Mouse (Mus musculus): ENCODE results near the gene Sez6l. TPM values are rescaled to one million over a fixed set of nuclear protein-coding genes. Genes with fewer than 3 reads are reported as not detected.

Sez6l gene
- polyA plus RNA-seq, 1 experiment: not detected

DNA sequence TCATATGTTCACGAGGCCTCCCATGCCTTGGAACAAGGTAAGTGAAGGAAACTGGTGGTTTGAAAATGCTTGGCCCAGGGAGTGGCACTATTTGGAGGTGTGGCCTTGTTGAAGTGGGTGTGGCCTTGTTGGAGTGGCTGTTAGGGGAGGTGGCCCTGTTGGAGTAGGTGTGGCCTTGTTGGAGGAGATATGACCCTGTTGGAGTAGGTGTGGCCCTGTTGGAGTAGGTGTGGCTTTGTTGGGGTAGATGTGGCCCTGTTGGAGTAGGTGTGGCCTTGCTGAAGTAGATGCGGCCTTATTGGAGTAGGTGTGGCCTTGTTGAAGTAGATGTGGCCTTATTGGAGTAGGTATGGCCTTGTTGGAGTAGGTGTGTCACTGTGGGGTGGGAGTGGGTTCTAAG lies 191.0 kb downstream of the Sez6l start:
- Histone ChIP-seq H3K9me3 (ENCODE audit: control insufficient read depth, low read length) (peaks cover 10% of the 10 kb centered on the region), H3K27me3 (ENCODE audit: control insufficient read depth) (peaks cover under 1% of the 10 kb centered on the region; the same call in 1 of the 2 replicates), H3K36me3 (ENCODE audit: control insufficient read depth) (no peaks in the 10 kb centered on the region), H3K4me1 (ENCODE audit: control insufficient read depth) (peaks cover 18% of the 10 kb centered on the region), H3K4me3 (replicated peaks) (no peak overlapping the region)
- no peak for TF ChIP-seq TAL1 (IDR thresholded peaks at IDR 0.05; ENCODE audit: low read length)
- no peak for TF ChIP-seq GATA1 (IDR thresholded peaks at IDR 0.05; ENCODE audit: low read length)

DNA sequence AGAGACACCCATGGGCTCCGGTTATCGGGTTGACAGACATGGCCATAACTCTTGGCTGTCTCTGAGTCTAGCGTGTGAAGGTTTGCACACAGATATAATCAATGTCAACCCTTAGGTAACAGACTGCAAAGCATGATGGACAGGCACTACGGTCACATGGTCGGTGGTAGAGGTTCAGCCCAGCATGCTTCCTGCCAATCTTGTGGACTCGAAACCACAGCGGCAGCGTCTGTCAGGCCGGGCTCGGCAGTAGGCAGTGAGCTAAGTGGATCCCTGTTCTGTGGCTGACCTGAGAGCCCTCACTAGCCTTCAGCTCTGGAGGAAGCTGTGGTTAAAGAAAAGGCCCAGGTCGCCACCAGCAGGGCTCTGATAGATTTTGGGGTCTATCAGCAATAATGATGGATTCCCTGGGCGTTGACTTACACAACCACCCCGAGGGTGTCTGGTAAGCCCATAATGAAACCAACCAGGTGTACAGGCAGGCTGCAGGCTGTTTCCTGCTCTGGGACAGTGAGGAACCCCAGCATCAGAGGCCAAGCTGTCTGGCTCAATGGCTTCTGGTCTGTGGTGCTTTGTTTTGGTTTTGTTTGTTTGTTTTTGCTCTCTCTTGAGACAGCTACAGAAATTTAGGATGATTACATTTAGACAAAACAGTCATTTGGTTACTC lies 192.0 kb downstream of the Sez6l start:
- Histone ChIP-seq H3K4me3 (replicated peaks) (no peak overlapping the region), H3K36me3 (ENCODE audit: control insufficient read depth) (no peaks in the 10 kb centered on the region), H3K4me1 (ENCODE audit: control insufficient read depth) (peaks cover 18% of the 10 kb centered on the region), H3K27me3 (ENCODE audit: control insufficient read depth) (no peaks in the 10 kb centered on the region; the same call in 1 of the 2 replicates), H3K9me3 (ENCODE audit: control insufficient read depth, low read length) (peaks cover 10% of the 10 kb centered on the region)
- no peak for TF ChIP-seq TAL1 (IDR thresholded peaks at IDR 0.05; ENCODE audit: low read length)
- no peak for TF ChIP-seq GATA1 (IDR thresholded peaks at IDR 0.05; ENCODE audit: low read length)

DNA sequence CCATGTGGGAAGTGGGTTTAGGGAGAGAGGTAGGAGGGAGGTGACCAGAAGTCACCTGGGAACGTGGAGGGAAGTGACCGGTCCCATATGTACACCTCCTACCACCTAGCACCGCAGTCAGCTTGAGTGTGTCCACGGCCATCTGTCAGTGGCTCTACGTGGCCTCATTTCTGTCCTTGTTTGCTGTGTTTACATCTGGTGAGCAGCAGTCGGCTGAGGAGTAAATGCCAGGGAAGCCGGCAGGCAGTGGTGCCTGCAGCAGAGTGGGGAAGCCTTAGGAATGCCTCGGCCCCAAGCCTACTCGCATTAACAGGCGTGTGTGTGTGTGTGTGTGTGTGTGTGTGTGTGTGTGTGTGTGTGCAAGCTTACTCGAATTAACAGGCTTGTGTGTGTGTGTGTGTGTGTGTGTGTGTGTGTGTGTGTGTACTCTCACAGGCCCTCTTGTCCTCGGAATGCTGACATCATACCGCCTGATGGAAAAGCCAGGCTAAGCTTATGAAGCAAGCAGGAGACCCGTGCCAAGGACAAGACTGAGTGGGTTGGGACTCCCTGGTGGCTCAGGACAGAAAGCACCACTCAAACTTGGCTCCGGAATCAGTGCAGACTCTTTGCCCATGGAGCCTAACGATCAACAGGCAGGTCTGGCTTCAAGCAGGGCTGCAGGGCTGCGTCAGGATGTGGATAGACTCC lies 194.2 kb downstream of the Sez6l start:
- peaks cover 10% of the 10 kb centered on the region for H3K9me3 ChIP-seq (ENCODE audit: control insufficient read depth, low read length)
- peaks cover 11% of the 10 kb centered on the region for H3K36me3 ChIP-seq (ENCODE audit: control insufficient read depth)
- TF ChIP-seq TAL1 (IDR thresholded peaks at IDR 0.05; ENCODE audit: low read length) (no peak), GATA1 (IDR thresholded peaks at IDR 0.05; ENCODE audit: low read length) (no peak)
- H3K4me3 ChIP-seq (replicated peaks): no peak overlapping the region
- H3K4me1 ChIP-seq (ENCODE audit: control insufficient read depth): peaks cover 18% of the 10 kb centered on the region
- H3K27me3 ChIP-seq (ENCODE audit: control insufficient read depth): no peaks in the 10 kb centered on the region

DNA sequence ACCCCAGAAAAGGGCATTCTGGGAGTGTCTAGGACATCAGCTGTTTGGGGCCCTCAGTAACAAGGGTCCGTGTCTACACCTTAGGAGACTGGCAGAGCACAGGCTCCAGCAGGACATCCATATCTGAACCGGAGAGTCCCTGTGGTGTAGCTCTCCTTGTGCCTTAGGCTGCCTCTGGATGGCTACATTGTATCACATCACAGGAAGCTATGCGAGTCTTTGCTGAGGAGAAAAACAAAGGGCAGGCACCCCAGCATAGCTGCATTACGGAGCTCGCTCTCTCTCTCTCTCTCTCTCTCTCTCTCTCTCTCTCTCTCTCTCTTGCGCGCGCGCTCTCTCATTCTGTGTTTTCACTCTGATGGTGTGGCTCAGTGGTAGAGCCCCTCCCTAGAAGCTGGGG lies 194.9 kb downstream of the Sez6l start:
- peaks cover 18% of the 10 kb centered on the region for H3K4me1 ChIP-seq (ENCODE audit: control insufficient read depth)
- no peak for TF ChIP-seq GATA1 (IDR thresholded peaks at IDR 0.05; ENCODE audit: low read length)
- no peak for TF ChIP-seq TAL1 (IDR thresholded peaks at IDR 0.05; ENCODE audit: low read length)
- H3K36me3 ChIP-seq (ENCODE audit: control insufficient read depth): peaks cover 13% of the 10 kb centered on the region

DNA sequence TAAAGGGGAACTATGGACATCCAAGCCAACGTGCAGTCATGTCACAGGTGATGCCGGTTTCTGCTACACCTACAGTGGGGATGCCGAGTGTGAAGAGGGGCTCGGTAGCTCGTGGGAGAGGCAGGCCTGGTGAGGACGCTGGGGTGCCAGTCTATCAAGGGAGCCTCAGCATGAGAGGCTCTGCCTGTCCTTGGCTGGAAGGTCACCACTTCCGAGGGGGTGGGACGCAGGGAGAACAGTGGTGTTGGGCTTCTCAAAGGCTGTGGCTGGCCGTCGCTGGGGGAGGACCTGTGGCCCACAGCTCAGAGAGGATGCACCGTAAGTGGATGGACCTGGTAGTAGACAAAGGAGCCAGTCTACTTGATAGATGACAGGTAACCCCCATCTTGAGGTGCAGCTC lies 195.8 kb downstream of the Sez6l start:
- no peak for TF ChIP-seq TAL1 (IDR thresholded peaks at IDR 0.05; ENCODE audit: low read length)
- no peak for TF ChIP-seq GATA1 (IDR thresholded peaks at IDR 0.05; ENCODE audit: low read length)
- peaks cover 15% of the 10 kb centered on the region for H3K36me3 ChIP-seq (ENCODE audit: control insufficient read depth)

More for the DNA sequence above, 194.9 kb downstream of the Sez6l start:
- H3K27me3 ChIP-seq (ENCODE audit: control insufficient read depth): no peaks in the 10 kb centered on the region
- H3K4me3 ChIP-seq (replicated peaks): no peak overlapping the region
- H3K9me3 ChIP-seq (ENCODE audit: control insufficient read depth, low read length): peaks cover 10% of the 10 kb centered on the region

DNA sequence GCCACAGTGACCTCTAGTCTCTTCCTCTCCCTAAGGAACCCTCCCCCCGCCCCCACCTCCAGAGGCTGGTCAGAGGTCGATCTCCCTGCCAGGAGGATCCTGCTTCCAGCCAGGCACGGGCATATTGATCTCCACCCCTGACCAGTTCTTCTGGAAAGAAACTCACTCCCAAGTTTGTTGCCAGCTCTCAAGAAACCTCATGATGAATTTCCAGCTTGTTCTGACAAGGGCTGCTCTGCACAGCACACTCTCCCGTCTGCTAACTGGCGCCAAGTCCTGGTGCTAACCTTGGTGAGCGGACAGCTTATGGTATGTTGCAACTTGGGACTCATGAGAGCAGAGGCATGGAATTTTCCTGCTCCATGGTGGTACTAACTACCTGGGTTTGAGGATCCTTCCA lies 198.3 kb downstream of the Sez6l start:
- Histone ChIP-seq H3K9me3 (ENCODE audit: control insufficient read depth, low read length) (no peaks in the 10 kb centered on the region), H3K27me3 (ENCODE audit: control insufficient read depth) (no peaks in the 10 kb centered on the region), H3K36me3 (ENCODE audit: control insufficient read depth) (peaks cover 38% of the 10 kb centered on the region), H3K4me1 (ENCODE audit: control insufficient read depth) (peaks cover 2% of the 10 kb centered on the region; the same call in 1 of the 2 replicates), H3K4me3 (replicated peaks) (no peak overlapping the region)
- TF ChIP-seq GATA1 (IDR thresholded peaks at IDR 0.05; ENCODE audit: low read length) (no peak), TAL1 (IDR thresholded peaks at IDR 0.05; ENCODE audit: low read length) (no peak)

More for the DNA sequence above, 195.8 kb downstream of the Sez6l start:
- Histone ChIP-seq H3K4me1 (ENCODE audit: control insufficient read depth) (peaks cover 15% of the 10 kb centered on the region), H3K4me3 (replicated peaks) (no peak overlapping the region), H3K27me3 (ENCODE audit: control insufficient read depth) (no peaks in the 10 kb centered on the region), H3K9me3 (ENCODE audit: control insufficient read depth, low read length) (peaks cover 7% of the 10 kb centered on the region)

DNA sequence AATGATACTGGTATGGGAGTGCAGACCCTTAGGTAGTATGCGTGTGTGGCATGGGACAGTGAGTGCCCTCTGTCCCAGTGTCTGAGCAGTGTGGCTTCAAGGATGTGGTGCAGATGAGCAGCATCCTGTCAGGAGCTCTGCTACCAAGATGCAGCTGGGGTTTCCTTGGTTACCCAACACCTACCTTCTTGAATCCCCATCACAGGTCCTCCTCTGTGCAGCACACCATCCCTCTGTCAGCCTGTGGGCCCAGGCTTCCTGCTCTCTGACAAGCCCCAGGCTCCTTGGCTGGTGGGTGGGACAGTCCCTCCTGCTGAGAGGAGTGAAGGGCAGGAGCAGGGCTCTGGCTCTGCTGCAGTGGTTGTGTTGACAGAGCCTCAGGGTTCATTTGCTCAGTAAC lies 199.6 kb downstream of the Sez6l start:
- TF ChIP-seq GATA1 (IDR thresholded peaks at IDR 0.05; ENCODE audit: low read length): no peak
- no peak for TF ChIP-seq TAL1 (IDR thresholded peaks at IDR 0.05; ENCODE audit: low read length)
- no peaks in the 10 kb centered on the region for H3K9me3 ChIP-seq (ENCODE audit: control insufficient read depth, low read length)
- H3K36me3 ChIP-seq (ENCODE audit: control insufficient read depth): peaks cover 50% of the 10 kb centered on the region
- H3K4me1 ChIP-seq (ENCODE audit: control insufficient read depth): peaks cover 2% of the 10 kb centered on the region; the same call in 1 of the 2 replicates
- H3K27me3 ChIP-seq (ENCODE audit: control insufficient read depth): no peaks in the 10 kb centered on the region
- H3K4me3 ChIP-seq (replicated peaks): no peak overlapping the region

DNA sequence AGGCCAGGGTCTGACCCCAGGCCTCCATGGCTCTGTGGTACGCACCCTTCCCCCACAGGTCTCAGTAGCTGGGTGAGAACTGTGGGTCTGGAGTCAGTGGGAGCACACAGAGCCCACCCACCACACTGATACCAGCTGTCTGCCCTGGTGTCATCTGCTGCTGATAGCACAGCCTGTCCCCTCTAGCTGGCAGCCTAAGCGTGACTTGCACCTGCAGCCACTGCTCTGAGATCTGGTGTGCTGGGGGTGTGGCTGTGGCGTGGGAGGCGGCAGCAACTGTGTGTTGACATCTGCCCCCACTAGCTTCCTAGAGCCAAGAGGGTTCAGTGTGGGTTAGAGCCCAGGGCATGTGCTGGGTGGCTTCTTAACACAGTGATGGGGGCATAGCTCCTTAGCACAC lies 200.9 kb downstream of the Sez6l start:
- TF ChIP-seq TAL1 (IDR thresholded peaks at IDR 0.05; ENCODE audit: low read length): no peak
- TF ChIP-seq GATA1 (IDR thresholded peaks at IDR 0.05; ENCODE audit: low read length): no peak
- peaks cover 58% of the 10 kb centered on the region for H3K36me3 ChIP-seq (ENCODE audit: control insufficient read depth)
- H3K27me3 ChIP-seq (ENCODE audit: control insufficient read depth): no peaks in the 10 kb centered on the region
- H3K4me3 ChIP-seq (replicated peaks): no peak overlapping the region
- peaks cover 2% of the 10 kb centered on the region; the same call in 1 of the 2 replicates for H3K4me1 ChIP-seq (ENCODE audit: control insufficient read depth)
- no peaks in the 10 kb centered on the region for H3K9me3 ChIP-seq (ENCODE audit: control insufficient read depth, low read length)

DNA sequence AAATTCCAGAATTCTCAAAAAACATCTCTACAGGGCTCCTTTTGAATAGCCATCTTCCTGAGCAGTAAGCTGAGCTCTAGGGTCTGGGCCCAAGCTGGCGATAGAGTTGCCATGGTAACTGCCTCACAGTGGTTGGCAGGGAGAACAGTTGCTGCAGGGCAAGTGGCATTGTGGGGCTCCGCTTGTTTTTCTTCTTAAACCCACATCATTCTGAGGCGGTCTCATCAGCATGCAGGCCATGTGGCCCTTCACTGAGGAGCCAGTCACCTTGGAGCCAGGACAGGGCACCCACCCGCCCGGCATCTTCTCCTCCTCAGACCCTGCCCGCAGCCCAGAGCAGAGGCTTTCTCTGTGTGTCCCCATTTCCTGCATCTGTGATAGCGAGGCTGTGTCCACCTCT lies 205.1 kb downstream of the Sez6l start:
- H3K27me3 ChIP-seq (ENCODE audit: control insufficient read depth): no peaks in the 10 kb centered on the region
- no peaks in the 10 kb centered on the region for H3K9me3 ChIP-seq (ENCODE audit: control insufficient read depth, low read length)
- no peak overlapping the region for H3K4me3 ChIP-seq (replicated peaks)
- peaks cover 79% of the 10 kb centered on the region for H3K36me3 ChIP-seq (ENCODE audit: control insufficient read depth)
- TF ChIP-seq TAL1 (IDR thresholded peaks at IDR 0.05; ENCODE audit: low read length) (no peak), GATA1 (IDR thresholded peaks at IDR 0.05; ENCODE audit: low read length) (no peak)
- peaks cover 2% of the 10 kb centered on the region; the same call in 1 of the 2 replicates for H3K4me1 ChIP-seq (ENCODE audit: control insufficient read depth)
